Mouse (Mus musculus) kidney, postnatal 36 days (tissue): ENCODE measurements around the gene Smpd3.

Experiments
- DNase-seq, 2 experiments: peaks; one replicate each; pipeline ENCODE4 v3.0.0; 2021 to 2022; ENCODE audit warnings: mixed read lengths in 2 of 2

The Smpd3 gene

GRCm38 (mm10) chr8:106211421-106211820, 126.4 kb downstream of the Smpd3 start:
- no peak for DNase-seq

GRCm38 (mm10) chr8:106210821-106211345, 126.9 kb downstream of the Smpd3 start, which contains the start of the genes Slc7a6os and Prmt7:
TSS of gene Slc7a6os (minus strand) at chr8:106210935.
TSS of gene Prmt7 (plus strand) at chr8:106210936.
- DNase-seq, result peak; percentile 96 to 98

GRCm38 (mm10) chr8:106210035-106210731, 127.6 kb downstream of the Smpd3 start:
- peak; percentile 48 to 68 for DNase-seq
